Mouse (Mus musculus) kidney, embryonic 16.5 days (tissue): Measurements from ENCODE around the gene Mthfs. TPM values are rescaled to one million over a fixed set of nuclear protein-coding genes. Genes with fewer than 3 reads are reported as not detected.

Experiments used
- ATAC-seq: fragments of 200-750 bp; cut with Nextera tagmentation; 2 replicates; pipeline ENCODE4 v1.8.0; 2017; ENCODE audit warnings: moderate TSS enrichment; ENCODE audit not compliant: low FRiP score, low TSS enrichment
- H3K27ac ChIP-seq: fragments of 300-500 bp; sonication (generic); 2 replicates; pipeline ENCODE4 v1.5.1; 2014; ENCODE audit warnings: low read length
- H3K27me3 ChIP-seq: fragments of 300-500 bp; sonication (generic); 2 replicates; pipeline ENCODE4 v1.6.1; 2014; ENCODE audit warnings: low read length, control low read depth, mixed read lengths; ENCODE audit not compliant: insufficient read depth
- H3K36me3 ChIP-seq: fragments of 300-500 bp; sonication (generic); 2 replicates; pipeline ENCODE4 v1.6.1; 2014; ENCODE audit warnings: low read length, control low read depth, mixed read lengths; ENCODE audit not compliant: insufficient read depth
- H3K4me1 ChIP-seq: fragments of 300-500 bp; sonication (generic); 2 replicates; pipeline ENCODE4 v1.6.1; 2014; ENCODE audit warnings: low read length, control low read depth, mixed read lengths; ENCODE audit not compliant: insufficient read depth
- H3K4me2 ChIP-seq: fragments of 300-500 bp; sonication (generic); replicated peaks from 2 replicates; pipeline ENCODE4 v1.6.1; 2014; ENCODE audit warnings: low read depth, low read length
- H3K4me3 ChIP-seq: fragments of 300-500 bp; sonication (generic); 2 replicates; pipeline ENCODE4 v1.5.1; 2014; ENCODE audit warnings: mild to moderate bottlenecking, low read length
- H3K9ac ChIP-seq: fragments of 300-500 bp; sonication (generic); replicated peaks from 2 replicates; pipeline ENCODE4 v1.6.1; 2014; ENCODE audit warnings: low read length
- H3K9me3 ChIP-seq: fragments of 300-500 bp; sonication (generic); 2 replicates; pipeline ENCODE4 v1.6.1; 2016; ENCODE audit warnings: low read length, control low read depth
- whole genome bisulfite sequencing: fragments of 180-500 bp; shearing (Covaris S2); extraction: QIAGEN DNeasy Blood & Tissue Kit; methylation state at CpG from one replicate; pipeline ENCODE4 v1.1.7; 2014; 5-methylcytosine and 5-hydroxymethylcytosine counted together
- polyA plus RNA-seq: library from polyadenylated mRNA; unstranded; fragments of >200 nt; fragmentation: Nextera tagmentation; extraction: Ambion mirVana; gene quantifications from 2 replicates; pipeline ENCODE4 v1.2.1, GENCODE M21; 2015

Gene Mthfs
- polyA plus RNA-seq, 1 experiment from 2014 or later = 27.7 TPM

GRCm38 (mm10) chr9:89278207-89278606 is 67.7 kb downstream of the Mthfs start:
- H3K4me2 ChIP-seq = no peak overlapping the region
- H3K27me3 ChIP-seq = no peaks in the 10 kb centered on the region
- H3K9ac ChIP-seq = no peak overlapping the region
- H3K27ac ChIP-seq = no peak overlapping the region
- H3K36me3 ChIP-seq = no peaks in the 10 kb centered on the region
- H3K4me1 ChIP-seq = no peaks in the 10 kb centered on the region
- WGBS = 81% methylated on average over 8 of the region's 8 CpGs
- no peak for ATAC-seq
- H3K4me3 ChIP-seq = no peak overlapping the region
- H3K9me3 ChIP-seq = no peaks in the 10 kb centered on the region

GRCm38 (mm10) chr9:89282374-89283068 is 72.0 kb downstream of the Mthfs start:
- H3K4me2 ChIP-seq = no peak overlapping the region
- H3K4me3 ChIP-seq = no peak overlapping the region
- H3K27ac ChIP-seq = no peak overlapping the region
- H3K4me1 ChIP-seq = no peaks in the 10 kb centered on the region
- ATAC-seq = no peak
- no peaks in the 10 kb centered on the region for H3K9me3 ChIP-seq
- H3K27me3 ChIP-seq = no peaks in the 10 kb centered on the region
- no peak overlapping the region for H3K9ac ChIP-seq
- 84% methylated on average over 2 of the region's 2 CpGs for WGBS
- H3K36me3 ChIP-seq = no peaks in the 10 kb centered on the region

- no peaks in the 10 kb centered on the region for H3K27me3 ChIP-seq
- no peaks in the 10 kb centered on the region for H3K9me3 ChIP-seq
- 84% methylated on average over 2 of the region's 2 CpGs for WGBS
- no peak overlapping the region for H3K4me3 ChIP-seq
- H3K4me1 ChIP-seq = no peaks in the 10 kb centered on the region
- ATAC-seq = no peak
- no peaks in the 10 kb centered on the region for H3K36me3 ChIP-seq
- H3K27ac ChIP-seq = no peak overlapping the region
- no peak overlapping the region for H3K9ac ChIP-seq
- no peak overlapping the region for H3K4me2 ChIP-seq
Observed at GRCm38 (mm10) chr9:89288037-89288436, 77.6 kb downstream of the Mthfs start.

GRCm38 (mm10) chr9:89293364-89293763 is 82.9 kb downstream of the Mthfs start:
- no peak overlapping the region for H3K27ac ChIP-seq
- WGBS = 90% methylated on average over 3 of the region's 3 CpGs
- no peak overlapping the region for H3K9ac ChIP-seq
- H3K4me2 ChIP-seq = no peak overlapping the region
- no peaks in the 10 kb centered on the region for H3K4me1 ChIP-seq
- no peak overlapping the region for H3K4me3 ChIP-seq
- H3K27me3 ChIP-seq = no peaks in the 10 kb centered on the region
- no peak for ATAC-seq
- H3K36me3 ChIP-seq = no peaks in the 10 kb centered on the region
- no peaks in the 10 kb centered on the region for H3K9me3 ChIP-seq

- Histone ChIP-seq H3K9me3 (no peaks in the 10 kb centered on the region), H3K27ac (no peak overlapping the region), H3K4me2 (no peak overlapping the region), H3K4me3 (no peak overlapping the region), H3K27me3 (no peaks in the 10 kb centered on the region), H3K9ac (no peak overlapping the region), H3K36me3 (no peaks in the 10 kb centered on the region), H3K4me1 (no peaks in the 10 kb centered on the region)
- 74% methylated on average over 3 of the region's 3 CpGs for WGBS
- ATAC-seq = no peak
Observed at GRCm38 (mm10) chr9:89294121-89294520, 83.6 kb downstream of the Mthfs start.

GRCm38 (mm10) chr9:89305637-89306036 is 95.2 kb downstream of the Mthfs start:
- no peaks in the 10 kb centered on the region; the same call in 1 of the 2 replicates for H3K4me1 ChIP-seq
- no peak overlapping the region for H3K9ac ChIP-seq
- H3K9me3 ChIP-seq = no peaks in the 10 kb centered on the region
- H3K4me2 ChIP-seq = no peak overlapping the region
- no peaks in the 10 kb centered on the region for H3K36me3 ChIP-seq
- no peak for ATAC-seq
- no peaks in the 10 kb centered on the region for H3K27me3 ChIP-seq
- no peak overlapping the region for H3K27ac ChIP-seq
- WGBS = 55% methylated on average over 2 of the region's 2 CpGs
- no peak overlapping the region for H3K4me3 ChIP-seq

- no peak overlapping the region for H3K9ac ChIP-seq
- ATAC-seq = no peak
- WGBS = 68% methylated on average over 7 of the region's 7 CpGs
- no peaks in the 10 kb centered on the region; the same call in 1 of the 2 replicates for H3K4me1 ChIP-seq
- no peak overlapping the region for H3K4me3 ChIP-seq
- no peaks in the 10 kb centered on the region for H3K27me3 ChIP-seq
- H3K9me3 ChIP-seq = no peaks in the 10 kb centered on the region
- no peak overlapping the region for H3K27ac ChIP-seq
- H3K4me2 ChIP-seq = no peak overlapping the region
- H3K36me3 ChIP-seq = no peaks in the 10 kb centered on the region
Observed at GRCm38 (mm10) chr9:89308357-89309194, 98.1 kb downstream of the Mthfs start.

GRCm38 (mm10) chr9:89309195-89309535 is 98.7 kb downstream of the Mthfs start:
- Histone ChIP-seq H3K36me3 (no peaks in the 10 kb centered on the region), H3K9me3 (no peaks in the 10 kb centered on the region), H3K4me3 (no peak overlapping the region), H3K4me1 (no peaks in the 10 kb centered on the region; the same call in 1 of the 2 replicates), H3K27ac (no peak overlapping the region), H3K9ac (no peak overlapping the region), H3K4me2 (no peak overlapping the region), H3K27me3 (no peaks in the 10 kb centered on the region)
- no peak for ATAC-seq
- 64% methylated on average over 2 of the region's 2 CpGs for WGBS

GRCm38 (mm10) chr9:89311649-89312048 is 101.2 kb downstream of the Mthfs start:
- Histone ChIP-seq H3K9ac (no peak overlapping the region), H3K4me3 (no peak overlapping the region), H3K36me3 (no peaks in the 10 kb centered on the region), H3K9me3 (no peaks in the 10 kb centered on the region), H3K27me3 (no peaks in the 10 kb centered on the region), H3K27ac (no peak overlapping the region), H3K4me2 (no peak overlapping the region), H3K4me1 (no peaks in the 10 kb centered on the region)
- WGBS = 72% methylated on average over 2 of the region's 2 CpGs
- no peak for ATAC-seq

- WGBS = 89% methylated on average over 1 of the region's 1 CpGs
- no peak overlapping the region for H3K27ac ChIP-seq
- H3K4me2 ChIP-seq = no peak overlapping the region
- ATAC-seq = no peak
- H3K9ac ChIP-seq = no peak overlapping the region
- H3K4me3 ChIP-seq = no peak overlapping the region
- H3K36me3 ChIP-seq = no peaks in the 10 kb centered on the region
- no peaks in the 10 kb centered on the region for H3K4me1 ChIP-seq
- no peaks in the 10 kb centered on the region for H3K27me3 ChIP-seq
- no peaks in the 10 kb centered on the region for H3K9me3 ChIP-seq
Observed at GRCm38 (mm10) chr9:89373731-89374130, 163.3 kb downstream of the Mthfs start.
